Comparison of ENCODE assay signal across 25 mouse cellular contexts in genomic region chr8:81953101-81953500, GRCm38 (mm10).
DNase-seq lines count a peak whose midpoint lies in the region; ATAC-seq lines count a peak whose summit lies in the region.
"Had no signal": no experiment of that assay in that cellular context is flagged by ENCODE, and none has a peak within 500 bp of the region (broad histone marks: within the 10 kb centered on the region; RNA-seq: fewer than 3 reads in every experiment).

No protein-coding gene starts in this region.

- ATAC-seq in embryonic facial prominence, embryonic 14.5 days (ENCODE audit: low read depth) = no peak
- no peak for ATAC-seq in midbrain, embryonic 16.5 days
- ATAC-seq: activated CD4-positive, CD25-positive, alpha-beta regulatory T cell, adult 4 months; forebrain, embryonic 14.5 days; forebrain, embryonic 16.5 days; Patski had no signal

- no peak overlapping the region for H3K9ac ChIP-seq in embryonic facial prominence, embryonic 14.5 days (ENCODE audit: low read depth, low read length)
- no peak overlapping the region for H3K9ac ChIP-seq in midbrain, embryonic 16.5 days (ENCODE audit: low read depth, low read length)
- H3K9ac ChIP-seq: embryonic facial prominence, embryonic 12.5 days; embryonic facial prominence, embryonic 15.5 days; forebrain, embryonic 12.5 days had no signal

- intact Hi-C loops in heart, postnatal 10 days (cut with DNase I) = no loop called here

- no peaks in the 10 kb centered on the region for H3K36me3 ChIP-seq in embryonic facial prominence, embryonic 14.5 days (ENCODE audit: control insufficient read depth, insufficient read depth, low read length)
- H3K36me3 ChIP-seq in embryonic facial prominence, embryonic 10.5 days (replicated peaks) = no peaks in the 10 kb centered on the region
- H3K36me3 ChIP-seq in heart, embryonic 10.5 days = no peaks in the 10 kb centered on the region
- H3K36me3 ChIP-seq in midbrain, embryonic 16.5 days (ENCODE audit: control insufficient read depth, insufficient read depth, low read length) = no peaks in the 10 kb centered on the region
- H3K36me3 ChIP-seq: embryonic facial prominence, embryonic 12.5 days; embryonic facial prominence, embryonic 15.5 days; forebrain, embryonic 10.5 days; forebrain, embryonic 12.5 days had no signal

- peak; percentile 2 for DNase-seq in embryonic facial prominence, embryonic 14.5 days (ENCODE audit: low spot score)
- no peak for DNase-seq in embryonic facial prominence, embryonic 10.5 days (ENCODE audit: low spot score)
- peak; percentile 8 to 17 for DNase-seq in heart, postnatal 10 days
- DNase-seq in heart, embryonic 10.5 days (ENCODE audit: low spot score) = no peak
- DNase-seq in fat pad, adult 2 months (ENCODE audit: extremely low read depth, low read depth, low spot score) = peak; percentile 4
- peak; percentile 20 for DNase-seq in gonadal fat pad, adult 2 months (ENCODE audit: low read depth)
- no peak for DNase-seq in lung, adult 18-20 months
- DNase-seq: adrenal gland, adult 8-10 months; adrenal gland, postnatal 36 days; cerebellum, adult 11-12 months; cerebellum, adult 8-10 months; cerebellum, adult 9-11 months; cerebellum, postnatal 14 days; cerebellum, postnatal 36 days; embryo, embryonic 11 days had no signal

- H3K4me2 ChIP-seq in embryonic facial prominence, embryonic 14.5 days (ENCODE audit: low read depth, low read length) = no peak overlapping the region
- no peak overlapping the region for H3K4me2 ChIP-seq in midbrain, embryonic 16.5 days (ENCODE audit: low read length)
- H3K4me2 ChIP-seq: embryonic facial prominence, embryonic 12.5 days; embryonic facial prominence, embryonic 15.5 days; forebrain, embryonic 12.5 days had no signal

- H3K27ac ChIP-seq in embryonic facial prominence, embryonic 14.5 days (replicated peaks; ENCODE audit: low read depth, low read length) = no peak overlapping the region
- no peak overlapping the region for H3K27ac ChIP-seq in embryonic facial prominence, embryonic 10.5 days (replicated peaks)
- no peak overlapping the region for H3K27ac ChIP-seq in heart, embryonic 10.5 days
- no peak overlapping the region for H3K27ac ChIP-seq in midbrain, embryonic 16.5 days (ENCODE audit: low read length)
- H3K27ac ChIP-seq: embryonic facial prominence, embryonic 12.5 days; embryonic facial prominence, embryonic 15.5 days; forebrain, embryonic 10.5 days; forebrain, embryonic 12.5 days had no signal

- H3K27me3 ChIP-seq in embryonic facial prominence, embryonic 14.5 days (replicated peaks; ENCODE audit: control insufficient read depth, insufficient read depth, low read length) = no peaks in the 10 kb centered on the region
- H3K27me3 ChIP-seq in embryonic facial prominence, embryonic 10.5 days (replicated peaks; ENCODE audit: low read depth, poor library complexity, severe bottlenecking) = no peaks in the 10 kb centered on the region
- H3K27me3 ChIP-seq in heart, embryonic 10.5 days (ENCODE audit: insufficient read depth, poor library complexity, severe bottlenecking) = no peaks in the 10 kb centered on the region
- no peaks in the 10 kb centered on the region for H3K27me3 ChIP-seq in midbrain, embryonic 16.5 days (ENCODE audit: control insufficient read depth, insufficient read depth, low read depth, low read length)
- H3K27me3 ChIP-seq: embryonic facial prominence, embryonic 12.5 days; embryonic facial prominence, embryonic 15.5 days; forebrain, embryonic 12.5 days; Patski had no signal

- no peak overlapping the region for H3K4me3 ChIP-seq in embryonic facial prominence, embryonic 14.5 days (ENCODE audit: low read depth, low read length)
- H3K4me3 ChIP-seq in embryonic facial prominence, embryonic 10.5 days = no peak overlapping the region
- H3K4me3 ChIP-seq in heart, embryonic 10.5 days = no peak overlapping the region
- no peak overlapping the region for H3K4me3 ChIP-seq in midbrain, embryonic 16.5 days (ENCODE audit: low read depth, low read length)
- H3K4me3 ChIP-seq: embryonic facial prominence, embryonic 12.5 days; embryonic facial prominence, embryonic 15.5 days; erythroblast, embryonic 14.5 days; forebrain, embryonic 10.5 days; forebrain, embryonic 12.5 days had no signal

- no peaks in the 10 kb centered on the region for H3K4me1 ChIP-seq in embryonic facial prominence, embryonic 14.5 days (ENCODE audit: control insufficient read depth, insufficient read depth, low read length)
- H3K4me1 ChIP-seq in embryonic facial prominence, embryonic 10.5 days = no peaks in the 10 kb centered on the region
- no peaks in the 10 kb centered on the region for H3K4me1 ChIP-seq in heart, embryonic 10.5 days
- H3K4me1 ChIP-seq in midbrain, embryonic 16.5 days (ENCODE audit: control insufficient read depth, insufficient read depth, low read length) = no peaks in the 10 kb centered on the region
- H3K4me1 ChIP-seq: embryonic facial prominence, embryonic 12.5 days; embryonic facial prominence, embryonic 15.5 days; forebrain, embryonic 10.5 days; forebrain, embryonic 12.5 days had no signal

- H3K9me3 ChIP-seq in embryonic facial prominence, embryonic 14.5 days (ENCODE audit: control insufficient read depth, low read length) = no peaks in the 10 kb centered on the region
- no peaks in the 10 kb centered on the region for H3K9me3 ChIP-seq in embryonic facial prominence, embryonic 10.5 days
- no peaks in the 10 kb centered on the region for H3K9me3 ChIP-seq in heart, embryonic 10.5 days
- no peaks in the 10 kb centered on the region for H3K9me3 ChIP-seq in midbrain, embryonic 16.5 days (replicated peaks; ENCODE audit: control insufficient read depth, low read length, poor library complexity, severe bottlenecking)
- H3K9me3 ChIP-seq: embryonic facial prominence, embryonic 12.5 days; embryonic facial prominence, embryonic 15.5 days; forebrain, embryonic 10.5 days; forebrain, embryonic 12.5 days had no signal

- 77% methylated on average over 2 of the region's 2 CpGs for WGBS in embryonic facial prominence, embryonic 14.5 days
- 94% methylated on average over 2 of the region's 2 CpGs for WGBS in embryonic facial prominence, embryonic 10.5 days
- WGBS in heart, embryonic 10.5 days = 82% methylated on average over 2 of the region's 2 CpGs
- WGBS in midbrain, embryonic 16.5 days = 85% methylated on average over 2 of the region's 2 CpGs

Comparison
In these comparisons a context has a peak if more than half of its experiments do, and no peak if none do; other contexts are left out.
1. DNase-seq: peak in embryonic facial prominence, embryonic 14.5 days (single experiment), heart, postnatal 10 days (2 of 2), fat pad, adult 2 months (single experiment) and gonadal fat pad, adult 2 months (single experiment); none in embryonic facial prominence, embryonic 10.5 days (single experiment), heart, embryonic 10.5 days (single experiment) and lung, adult 18-20 months (0 of 2).